Mouse (Mus musculus): Measurements from ENCODE around the gene Rara.

DNA sequence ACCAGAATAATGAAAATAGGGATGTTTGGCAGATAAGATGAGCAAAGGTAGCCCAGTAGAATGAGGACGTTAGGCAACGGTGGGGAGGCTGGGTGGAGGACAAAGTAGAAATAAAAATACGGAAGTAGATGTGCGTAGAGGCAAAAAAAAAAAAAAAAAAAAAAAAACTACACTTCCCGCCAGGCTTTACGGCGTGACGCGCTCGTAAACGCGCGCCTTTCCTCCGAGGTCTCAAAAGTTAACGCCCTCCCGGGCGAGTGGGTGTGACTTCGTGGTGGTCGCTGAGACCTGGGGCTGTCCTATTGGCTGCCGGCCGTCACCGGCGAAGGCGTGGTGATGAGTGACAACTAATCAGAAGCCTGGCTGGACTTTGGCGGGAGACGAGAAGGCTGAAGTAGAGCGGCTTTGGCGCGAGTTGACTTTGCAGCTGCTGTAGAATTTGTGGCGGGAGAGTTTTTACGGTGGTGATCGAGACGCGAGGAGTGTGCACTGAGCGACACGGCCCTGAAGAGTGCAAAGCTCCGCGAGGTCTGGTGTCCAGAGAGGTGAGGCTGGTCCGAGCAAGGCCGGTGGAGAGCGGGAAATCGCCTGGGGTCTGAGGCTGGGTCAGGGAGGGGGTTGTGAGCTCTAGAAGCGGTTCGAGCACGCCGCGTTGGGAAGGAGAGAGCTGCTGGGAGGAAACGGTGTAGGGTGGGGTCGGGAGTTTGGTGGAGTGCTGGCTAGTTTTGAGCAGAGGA lies 20.0 kb upstream of the Rara start, which contains the start of gene Cdc6:
- no peak for TF ChIP-seq USF1 (IDR thresholded peaks at IDR 0.05; ENCODE audit: low read depth)
- no peak for TF ChIP-seq CTCF (IDR thresholded peaks at IDR 0.05; ENCODE audit: control insufficient read depth, insufficient read depth, insufficient read length)
- peak; percentile 52 for TF ChIP-seq MYOD1 (IDR thresholded peaks at IDR 0.05; ENCODE audit: control insufficient read depth, insufficient read length, low read depth)
- TF ChIP-seq MAX (IDR thresholded peaks at IDR 0.05) = peak; percentile 66

Data from C2C12 (cell line).